Mouse (Mus musculus): ENCODE results near the gene Atp6v0a2. TPM values are rescaled to one million over a fixed set of nuclear protein-coding genes. Genes with fewer than 3 reads are reported as not detected.
"Not testable (repeated sequence)": the region's sequence is repeated elsewhere in the genome, so short reads cannot be mapped to it uniquely, and the experiment has no call there.

The Atp6v0a2 gene
- polyA plus RNA-seq, 1 experiment from 2014 or later = 17.9 TPM

- Histone ChIP-seq H3K36me3 (no peaks in the 10 kb centered on the region), H3K9me3 (replicated peaks) (no peaks in the 10 kb centered on the region), H3K4me3 (replicated peaks) (no peak overlapping the region), H3K27ac (no peak overlapping the region), H3K4me2 (no peak overlapping the region), H3K27me3 (peaks cover 3% of the 10 kb centered on the region; the same call in 1 of the 2 replicates), H3K9ac (no peak overlapping the region), H3K4me1 (replicated peaks) (no peaks in the 10 kb centered on the region)
- WGBS (ENCODE audit: insufficient replicate concordance) = 46% methylated on average over 11 of the region's 11 CpGs
- DNase-seq = no peak
- ATAC-seq (ENCODE audit: low read depth) = no peak
Measured at GRCm38 (mm10) chr5:124614709-124615108, 13.7 kb upstream of the Atp6v0a2 start.

- ATAC-seq (ENCODE audit: low read depth) (no peak), DNase-seq (no peak)
- Histone ChIP-seq H3K36me3 (no peaks in the 10 kb centered on the region), H3K4me2 (no peak overlapping the region), H3K4me3 (replicated peaks) (no peak overlapping the region), H3K9me3 (replicated peaks) (no peaks in the 10 kb centered on the region), H3K4me1 (replicated peaks) (no peaks in the 10 kb centered on the region), H3K9ac (no peak overlapping the region), H3K27ac (no peak overlapping the region), H3K27me3 (no peaks in the 10 kb centered on the region)
- WGBS (ENCODE audit: insufficient replicate concordance) = 68% methylated on average over 10 of the region's 10 CpGs
Measured at GRCm38 (mm10) chr5:124618711-124619110, 9.7 kb upstream of the Atp6v0a2 start.

- Histone ChIP-seq H3K27ac (no peak overlapping the region), H3K4me1 (replicated peaks) (no peaks in the 10 kb centered on the region), H3K36me3 (no peaks in the 10 kb centered on the region), H3K27me3 (no peaks in the 10 kb centered on the region), H3K9ac (no peak overlapping the region), H3K4me3 (replicated peaks) (no peak overlapping the region), H3K9me3 (replicated peaks) (no peaks in the 10 kb centered on the region), H3K4me2 (no peak overlapping the region)
- WGBS (ENCODE audit: insufficient replicate concordance) = 68% methylated on average over 13 of the region's 13 CpGs
- DNase-seq = no peak
- ATAC-seq (ENCODE audit: low read depth) = no peak
Measured at GRCm38 (mm10) chr5:124621362-124621761, 7.0 kb upstream of the Atp6v0a2 start.

- WGBS (ENCODE audit: insufficient replicate concordance) = 59% methylated on average over 15 of the region's 15 CpGs
- Histone ChIP-seq H3K9me3 (replicated peaks) (no peaks in the 10 kb centered on the region), H3K4me2 (no peak overlapping the region), H3K36me3 (no peaks in the 10 kb centered on the region), H3K27ac (no peak overlapping the region), H3K4me3 (replicated peaks) (no peak overlapping the region), H3K9ac (no peak overlapping the region), H3K27me3 (no peaks in the 10 kb centered on the region), H3K4me1 (replicated peaks) (peaks cover 2% of the 10 kb centered on the region)
- no peak for ATAC-seq (ENCODE audit: low read depth)
- DNase-seq = no peak
Measured at GRCm38 (mm10) chr5:124622890-124623289, 5.5 kb upstream of the Atp6v0a2 start.

- Histone ChIP-seq H3K9ac (no peak overlapping the region), H3K27ac (no peak overlapping the region), H3K4me2 (no peak overlapping the region), H3K27me3 (no peaks in the 10 kb centered on the region), H3K4me1 (replicated peaks) (peaks cover 8% of the 10 kb centered on the region), H3K36me3 (no peaks in the 10 kb centered on the region), H3K9me3 (replicated peaks) (no peaks in the 10 kb centered on the region), H3K4me3 (replicated peaks) (no peak overlapping the region)
- no peak for DNase-seq
- WGBS (ENCODE audit: insufficient replicate concordance) = 84% methylated on average over 9 of the region's 9 CpGs
- no peak for ATAC-seq (ENCODE audit: low read depth)
Measured at GRCm38 (mm10) chr5:124624291-124624690, 4.1 kb upstream of the Atp6v0a2 start.

GRCm38 (mm10) chr5:124629641-124630040, 1.3 kb downstream of the Atp6v0a2 start:
- 13% methylated on average over 11 of the region's 11 CpGs for WGBS (ENCODE audit: insufficient replicate concordance)

GRCm38 (mm10) chr5:124631685-124632084, 3.3 kb downstream of the Atp6v0a2 start:
- Histone ChIP-seq H3K27me3 (no peaks in the 10 kb centered on the region), H3K4me1 (replicated peaks) (peaks cover 30% of the 10 kb centered on the region), H3K36me3 (peaks cover 29% of the 10 kb centered on the region), H3K4me2 (no peak overlapping the region), H3K9ac (no peak overlapping the region), H3K27ac (no peak overlapping the region), H3K9me3 (replicated peaks) (no peaks in the 10 kb centered on the region), H3K4me3 (replicated peaks) (no peak overlapping the region)
- 82% methylated on average over 11 of the region's 11 CpGs for WGBS (ENCODE audit: insufficient replicate concordance)
- no peak for DNase-seq
- no peak for ATAC-seq (ENCODE audit: low read depth)

More at GRCm38 (mm10) chr5:124629641-124630040, 1.3 kb downstream of the Atp6v0a2 start:
- Histone ChIP-seq H3K4me1 (replicated peaks) (peaks cover 30% of the 10 kb centered on the region), H3K27me3 (no peaks in the 10 kb centered on the region), H3K9ac (peak overlapping the region; percentile 86), H3K27ac (peak overlapping the region; percentile 49), H3K4me3 (replicated peaks) (peak overlapping the region; percentile 85), H3K36me3 (peaks cover 10% of the 10 kb centered on the region), H3K4me2 (peak overlapping the region; percentile 92), H3K9me3 (replicated peaks) (no peaks in the 10 kb centered on the region)
- DNase-seq (no peak), ATAC-seq (ENCODE audit: low read depth) (no peak)

GRCm38 (mm10) chr5:124632461-124632860, 4.1 kb downstream of the Atp6v0a2 start:
- Histone ChIP-seq H3K9ac (no peak overlapping the region), H3K36me3 (peaks cover 36% of the 10 kb centered on the region), H3K4me2 (no peak overlapping the region), H3K9me3 (replicated peaks) (no peaks in the 10 kb centered on the region), H3K27ac (no peak overlapping the region), H3K4me1 (replicated peaks) (peaks cover 30% of the 10 kb centered on the region), H3K4me3 (replicated peaks) (no peak overlapping the region), H3K27me3 (no peaks in the 10 kb centered on the region)
- no peak for DNase-seq
- ATAC-seq (ENCODE audit: low read depth) = no peak
- 50% methylated on average over 5 of the region's 5 CpGs for WGBS (ENCODE audit: insufficient replicate concordance)

GRCm38 (mm10) chr5:124633425-124633824, 5.0 kb downstream of the Atp6v0a2 start:
- Histone ChIP-seq H3K4me2 (no peak overlapping the region), H3K4me3 (replicated peaks) (no peak overlapping the region), H3K9ac (no peak overlapping the region), H3K9me3 (replicated peaks) (no peaks in the 10 kb centered on the region), H3K36me3 (peaks cover 44% of the 10 kb centered on the region), H3K27me3 (no peaks in the 10 kb centered on the region), H3K27ac (peak overlapping the region; percentile 29; the same call in 1 of the 2 replicates), H3K4me1 (replicated peaks) (peaks cover 23% of the 10 kb centered on the region)
- ATAC-seq (ENCODE audit: low read depth) (no peak), DNase-seq (no peak)
- WGBS (ENCODE audit: insufficient replicate concordance) = 24% methylated on average over 2 of the region's 2 CpGs

GRCm38 (mm10) chr5:124635068-124635467, 6.7 kb downstream of the Atp6v0a2 start:
- H3K9ac ChIP-seq; H3K27me3 ChIP-seq; H3K4me2 ChIP-seq; DNase-seq; ATAC-seq (ENCODE audit: low read depth); H3K4me3 ChIP-seq (replicated peaks); H3K9me3 ChIP-seq (replicated peaks); H3K27ac ChIP-seq: not testable (repeated sequence)
- WGBS (ENCODE audit: insufficient replicate concordance) = 67% methylated on average over 4 of the region's 4 CpGs
- Histone ChIP-seq H3K36me3 (peaks cover 60% of the 10 kb centered on the region), H3K4me1 (replicated peaks) (peaks cover 14% of the 10 kb centered on the region)

GRCm38 (mm10) chr5:124636139-124636538, 7.8 kb downstream of the Atp6v0a2 start:
- no peak overlapping the region for H3K4me2 ChIP-seq
- H3K4me3 ChIP-seq (replicated peaks) = no peak overlapping the region
- no peak for ATAC-seq (ENCODE audit: low read depth)
- 76% methylated on average over 3 of the region's 3 CpGs for WGBS (ENCODE audit: insufficient replicate concordance)
- no peaks in the 10 kb centered on the region for H3K9me3 ChIP-seq (replicated peaks)
- peaks cover 4% of the 10 kb centered on the region for H3K4me1 ChIP-seq (replicated peaks)
- no peak overlapping the region for H3K27ac ChIP-seq
- H3K27me3 ChIP-seq = no peaks in the 10 kb centered on the region
- peaks cover 70% of the 10 kb centered on the region for H3K36me3 ChIP-seq
- no peak for DNase-seq
- no peak overlapping the region for H3K9ac ChIP-seq

- Histone ChIP-seq H3K36me3 (peaks cover 75% of the 10 kb centered on the region), H3K27ac (no peak overlapping the region)
- 89% methylated on average over 4 of the region's 4 CpGs for WGBS (ENCODE audit: insufficient replicate concordance)
Measured at GRCm38 (mm10) chr5:124636694-124637093, 8.3 kb downstream of the Atp6v0a2 start.

More at GRCm38 (mm10) chr5:124636694-124637093, 8.3 kb downstream of the Atp6v0a2 start:
- Histone ChIP-seq H3K27me3 (no peaks in the 10 kb centered on the region), H3K9ac (no peak overlapping the region), H3K9me3 (replicated peaks) (no peaks in the 10 kb centered on the region), H3K4me2 (no peak overlapping the region), H3K4me1 (replicated peaks) (peaks cover 3% of the 10 kb centered on the region), H3K4me3 (replicated peaks) (no peak overlapping the region)
- ATAC-seq (ENCODE audit: low read depth) (no peak), DNase-seq (no peak)
